In genomic region chr9:25138900-25139299, GRCm38 (mm10) we compare ENCODE assay signal across 49 mouse cellular contexts. TPM values are rescaled to one million over a fixed set of nuclear protein-coding genes. Genes with fewer than 3 reads are reported as not detected.
"Had no signal": no experiment of that assay in that cellular context is flagged by ENCODE, and none has a peak within 500 bp of the region (broad histone marks: within the 10 kb centered on the region; RNA-seq: fewer than 3 reads in every experiment).

No protein-coding gene starts in this region.

- DNase-seq: heart, postnatal 10 days; heart, postnatal 14 days; heart, postnatal 36 days; heart, postnatal 4 days; kidney, adult 11 months; kidney, adult 18-20 months; kidney, adult 8-10 months; kidney, adult 9 months; kidney, postnatal 10 days; kidney, postnatal 25 days; kidney, postnatal 4 days; layer of hippocampus, adult 9-11 months; layer of hippocampus, postnatal 36 days had no signal

- H3K4me1 ChIP-seq: hindbrain, embryonic 12.5 days; hindbrain, embryonic 13.5 days; hindbrain, embryonic 15.5 days; intestine, embryonic 15.5 days; kidney, embryonic 15.5 days had no signal

- H3K27ac ChIP-seq: heart, embryonic 13.5 days; heart, embryonic 15.5 days; hindbrain, embryonic 10.5 days; hindbrain, embryonic 12.5 days; hindbrain, embryonic 13.5 days; hindbrain, embryonic 14.5 days; hindbrain, embryonic 15.5 days; hindbrain, postnatal 0 days; intestine, embryonic 15.5 days; kidney, embryonic 15.5 days; kidney, postnatal 0 days; layer of hippocampus, adult 2 months; left cerebral cortex, adult 2 months had no signal

- H3K36me3 ChIP-seq: heart, embryonic 12.5 days; heart, embryonic 13.5 days; heart, embryonic 15.5 days; hindbrain, embryonic 10.5 days; hindbrain, embryonic 12.5 days; hindbrain, embryonic 13.5 days; hindbrain, embryonic 15.5 days; intestine, embryonic 15.5 days; kidney, embryonic 15.5 days had no signal

- H3K9me3 ChIP-seq: heart, embryonic 12.5 days; heart, embryonic 13.5 days; heart, embryonic 15.5 days; hindbrain, embryonic 10.5 days; hindbrain, embryonic 12.5 days; hindbrain, embryonic 13.5 days; hindbrain, embryonic 15.5 days; intestine, embryonic 15.5 days; kidney, embryonic 15.5 days had no signal

- H3K9ac ChIP-seq: heart, embryonic 12.5 days; heart, embryonic 13.5 days; heart, embryonic 15.5 days; hindbrain, embryonic 12.5 days; hindbrain, embryonic 13.5 days; hindbrain, embryonic 14.5 days; hindbrain, embryonic 15.5 days; intestine, embryonic 15.5 days; kidney, embryonic 15.5 days had no signal

- H3K27me3 ChIP-seq: heart, embryonic 12.5 days; heart, embryonic 13.5 days; heart, embryonic 15.5 days; hindbrain, embryonic 12.5 days; hindbrain, embryonic 13.5 days; hindbrain, embryonic 15.5 days; intestine, embryonic 15.5 days; kidney, embryonic 15.5 days had no signal

- H3K4me3 ChIP-seq: heart, embryonic 12.5 days; heart, embryonic 13.5 days; heart, embryonic 15.5 days; hindbrain, embryonic 10.5 days; hindbrain, embryonic 12.5 days; hindbrain, embryonic 13.5 days; hindbrain, embryonic 15.5 days; intestine, embryonic 15.5 days; kidney, embryonic 15.5 days; layer of hippocampus, adult 2 months; left cerebral cortex, adult 2 months had no signal

RNA-seq across cellular contexts. Expression of gene Gm10181, which starts 49.7 kb away (rescaled TPM):
- total RNA-seq: heart, postnatal 10 days; heart, postnatal 14 days; heart, postnatal 25 days; heart, postnatal 36 days; heart, postnatal 4 days; hematopoietic stem cell, adult 5-6 weeks; hindbrain, postnatal 0 days; layer of hippocampus, adult 18-20 months; layer of hippocampus, adult 2 months; layer of hippocampus, adult 8-10 months; layer of hippocampus, postnatal 10 days; layer of hippocampus, postnatal 14 days; layer of hippocampus, postnatal 25 days; layer of hippocampus, postnatal 36 days; left cerebral cortex, adult 18-20 months; left cerebral cortex, adult 2 months; left cerebral cortex, adult 8-10 months had no signal
- polyA plus RNA-seq: heart, embryonic 12.5 days; heart, embryonic 13.5 days; heart, embryonic 14.5 days; heart, embryonic 15.5 days; heart, embryonic 16.5 days; heart, postnatal 0 days; hindbrain, embryonic 10.5 days; hindbrain, embryonic 11.5 days; hindbrain, embryonic 12.5 days; hindbrain, embryonic 13.5 days; hindbrain, embryonic 14.5 days; hindbrain, embryonic 15.5 days; hindbrain, embryonic 16.5 days; hindbrain, postnatal 0 days; inflammation-experienced regulatory T-cells, adult 6 months; intestine, embryonic 14.5 days; intestine, embryonic 15.5 days; intestine, embryonic 16.5 days; intestine, postnatal 0 days; kidney, adult 2 months; kidney, embryonic 14.5 days; kidney, embryonic 15.5 days; kidney, embryonic 16.5 days; kidney, postnatal 0 days; large intestine, adult 2 months had no signal
